Mouse (Mus musculus): Measurements from ENCODE around the gene Proz.

Proz gene

GRCm38 (mm10) chr8:13107990-13108638, 47.4 kb downstream of the Proz start:
- no peak for DNase-seq (ENCODE audit: low spot score)

DNA sequence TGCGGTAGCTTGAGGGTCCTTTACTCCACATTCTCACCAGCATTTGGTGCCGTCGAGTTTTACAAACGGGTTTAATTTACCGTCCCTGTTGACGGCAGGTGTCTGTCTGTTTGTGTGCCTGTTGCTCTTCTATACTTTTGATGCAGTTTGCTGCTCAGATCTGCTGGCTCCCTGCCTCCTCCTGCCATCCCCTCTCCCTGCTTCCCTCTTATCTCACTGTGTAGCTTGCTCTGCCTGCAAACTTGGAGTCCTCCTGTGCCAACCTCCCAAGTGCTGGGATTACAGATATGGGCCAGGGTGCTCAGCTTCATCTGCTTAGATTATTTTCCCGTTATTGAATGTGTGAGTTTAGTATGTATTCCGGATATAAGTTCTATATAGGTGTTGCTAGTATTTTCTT, 48.3 kb downstream of the Proz start:
- no peak for DNase-seq (ENCODE audit: low spot score)

DNA sequence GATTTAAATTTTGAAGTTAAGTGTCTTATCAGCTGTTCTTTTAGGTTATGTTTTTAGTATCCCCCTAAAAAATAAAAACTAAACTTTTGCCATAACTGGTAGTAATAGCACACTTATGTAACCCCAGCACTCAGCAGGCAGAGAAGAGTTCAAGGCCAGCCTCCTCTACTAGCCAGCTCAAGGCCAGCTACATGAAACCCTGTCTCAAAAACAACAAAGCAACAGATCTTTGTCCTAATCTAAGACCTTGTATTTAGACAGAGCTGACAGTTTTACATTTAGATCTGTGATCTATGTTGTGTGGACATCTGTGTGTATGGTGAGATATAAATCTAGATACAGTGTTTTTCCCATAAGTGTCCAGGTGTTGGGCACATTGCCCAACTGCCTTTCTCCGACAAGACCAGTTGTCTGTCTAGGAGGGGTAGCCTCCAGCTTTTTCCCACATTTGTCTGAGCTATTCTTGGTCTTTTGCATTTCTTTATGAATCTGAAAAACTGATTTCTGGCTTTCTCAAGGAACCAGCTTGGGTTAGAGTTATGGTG, 48.8 kb downstream of the Proz start:
- no peak for DNase-seq (ENCODE audit: low spot score)

DNA sequence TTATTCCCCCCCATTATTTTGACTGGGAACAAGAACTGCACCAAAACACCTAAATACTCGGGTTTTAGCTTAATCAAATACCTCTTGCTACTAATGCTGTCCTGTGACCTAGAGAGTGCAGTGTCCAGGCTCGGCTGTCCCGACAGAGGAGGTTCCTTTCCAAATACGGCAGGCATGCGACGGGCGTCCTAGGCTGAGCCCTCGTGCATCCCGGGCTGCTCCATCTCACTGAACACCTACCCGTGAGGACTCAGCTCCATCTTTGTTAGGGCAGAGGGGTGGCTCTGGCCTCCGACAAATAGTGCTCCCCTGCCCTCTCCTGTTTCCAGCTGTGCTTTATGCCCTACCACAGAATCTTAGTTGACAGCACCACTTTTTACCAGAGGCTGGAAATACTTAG, 51.2 kb downstream of the Proz start:
- DNase-seq (ENCODE audit: low spot score): no peak

DNA sequence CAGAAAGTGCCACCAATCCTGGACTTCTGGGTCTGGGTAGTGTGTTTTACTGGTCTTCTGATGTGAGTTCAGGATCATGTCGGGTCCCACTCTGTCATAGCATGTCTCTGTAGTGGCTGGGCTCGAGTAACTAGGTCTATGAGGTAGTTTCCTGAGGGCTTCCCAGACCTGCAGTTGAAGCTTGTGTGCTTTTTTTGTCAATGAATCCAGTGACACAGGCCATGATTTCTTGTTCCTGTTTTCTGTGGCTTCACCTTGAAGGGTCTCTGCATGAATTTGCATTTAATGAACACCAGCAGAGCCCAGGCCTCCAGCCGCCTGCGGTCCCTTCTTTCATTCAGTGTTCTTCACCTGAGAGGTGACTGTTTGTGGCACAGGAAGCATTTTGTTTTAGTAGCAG, 52.5 kb downstream of the Proz start:
- no peak for DNase-seq (ENCODE audit: low spot score)

DNA sequence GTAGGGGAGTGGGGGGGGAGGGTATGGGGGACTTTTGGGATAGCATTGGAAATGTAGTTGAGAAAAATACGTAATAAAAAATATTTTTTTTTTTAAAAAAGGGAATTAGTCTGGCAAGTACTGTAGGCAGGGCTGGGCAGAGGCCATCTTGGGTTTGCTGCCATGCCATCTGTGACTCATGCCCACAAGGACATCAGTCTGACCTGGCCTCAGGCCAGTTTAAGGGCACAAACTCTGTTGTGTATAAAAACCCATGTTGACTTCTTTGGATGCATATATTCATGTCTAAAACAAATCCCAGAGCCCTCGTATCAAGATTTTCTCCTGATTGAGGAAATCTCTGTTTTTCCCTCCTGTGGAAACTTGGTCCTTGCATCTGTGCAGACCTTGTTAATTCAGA, 56.4 kb downstream of the Proz start:
- no peak for DNase-seq (ENCODE audit: low spot score)

- no peak for DNase-seq (ENCODE audit: low spot score)
Measured at GRCm38 (mm10) chr8:13118516-13118915, 57.8 kb downstream of the Proz start.

DNA sequence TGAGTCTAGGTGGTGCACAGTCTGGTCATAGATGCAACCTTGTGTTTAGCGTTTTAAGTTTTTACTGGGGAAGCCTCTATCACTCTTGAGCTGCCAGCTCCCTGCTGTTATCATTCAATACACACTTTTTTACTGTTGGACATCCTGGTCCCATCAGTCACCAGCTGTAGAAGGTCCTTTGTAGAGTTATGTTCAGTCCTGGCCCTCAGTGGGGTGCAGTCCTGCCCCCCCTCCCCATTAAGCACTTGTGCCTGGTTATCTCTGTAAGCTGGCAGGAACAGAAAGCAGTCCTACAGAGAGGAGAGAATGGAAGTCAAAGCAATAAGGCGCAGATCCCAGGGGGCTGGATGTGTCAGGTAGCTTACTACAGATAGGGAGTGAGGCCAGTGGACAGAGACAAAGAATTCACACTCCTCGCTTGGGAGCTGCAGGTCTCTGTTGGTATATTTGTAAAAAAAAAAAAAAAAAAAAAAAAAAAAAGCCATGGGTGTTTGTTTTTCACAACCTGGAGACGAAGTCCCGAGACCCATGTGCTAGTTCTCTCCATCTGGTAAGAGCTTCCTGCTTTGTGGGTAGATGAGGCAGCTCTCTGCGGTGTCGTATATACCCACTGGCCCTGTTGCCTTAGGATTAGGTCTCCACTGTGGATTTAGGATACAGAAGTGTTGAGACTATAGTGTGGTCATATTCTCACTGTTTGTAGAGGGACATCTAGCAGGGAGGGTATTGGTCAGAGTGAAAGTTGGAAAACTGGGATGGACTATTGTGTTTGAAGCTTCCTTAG, 60.4 kb downstream of the Proz start:
- no peak for DNase-seq (ENCODE audit: low spot score)

- no peak for DNase-seq (ENCODE audit: low spot score)
Measured at GRCm38 (mm10) chr8:13122887-13123421, 62.2 kb downstream of the Proz start.

DNA sequence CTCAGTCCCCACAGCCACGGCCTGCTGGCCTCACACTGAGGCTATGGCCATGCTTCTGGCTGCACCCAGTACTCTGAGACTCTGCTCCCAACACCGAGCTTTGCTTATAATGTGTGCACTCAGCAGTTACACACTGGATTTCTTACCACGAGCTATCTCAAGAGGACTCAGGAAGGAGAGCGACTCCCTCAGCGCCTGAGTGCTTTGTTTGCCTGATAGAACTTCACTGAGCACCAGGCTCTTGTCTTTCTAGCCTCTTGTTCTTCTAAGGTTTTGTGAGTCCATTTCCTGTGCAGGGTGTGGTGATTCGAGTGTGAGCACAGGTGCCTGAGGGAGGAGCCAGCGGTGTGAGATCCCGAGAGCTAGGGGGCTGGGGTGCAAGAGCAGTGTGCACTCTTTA, 64.2 kb downstream of the Proz start:
- no peak for DNase-seq (ENCODE audit: low spot score)

All from testis, postnatal 10 days (tissue).